Mouse (Mus musculus) liver, embryonic 12.5 days (tissue): ENCODE measurements around the gene Galnt17. TPM values are rescaled to one million over a fixed set of nuclear protein-coding genes. Genes with fewer than 3 reads are reported as not detected.

ENCODE experiments used
- ATAC-seq: fragments of 200-750 bp; cut with Nextera tagmentation; 2 replicates; pipeline ENCODE4 v1.8.0; 2017; ENCODE audit warnings: moderate number of reproducible peaks, mild to moderate bottlenecking, moderate library complexity
- H3K27ac ChIP-seq: fragments of 300-500 bp; sonication (generic); 2 replicates; pipeline ENCODE4 v1.5.1; 2016; ENCODE audit warnings: mild to moderate bottlenecking
- H3K27me3 ChIP-seq: fragments of 300-500 bp; sonication (generic); replicated peaks from 2 replicates; pipeline ENCODE4 v1.6.1; 2016; ENCODE audit warnings: mild to moderate bottlenecking, moderate library complexity
- H3K36me3 ChIP-seq: fragments of 300-500 bp; sonication (generic); 2 replicates; pipeline ENCODE4 v1.6.1; 2016; ENCODE audit warnings: mild to moderate bottlenecking, moderate library complexity
- H3K4me1 ChIP-seq: fragments of 300-500 bp; sonication (generic); 2 replicates; pipeline ENCODE4 v1.6.1; 2016
- H3K4me2 ChIP-seq: fragments of 300-500 bp; sonication (generic); 2 replicates; pipeline ENCODE4 v1.6.1; 2016; ENCODE audit warnings: mild to moderate bottlenecking, moderate library complexity
- H3K4me3 ChIP-seq: fragments of 300-500 bp; sonication (generic); 2 replicates; pipeline ENCODE4 v1.5.1; 2016; ENCODE audit warnings: mild to moderate bottlenecking, moderate library complexity
- H3K9ac ChIP-seq: fragments of 300-500 bp; sonication (generic); 2 replicates; pipeline ENCODE4 v1.6.1; 2016; ENCODE audit warnings: mild to moderate bottlenecking, moderate library complexity
- H3K9me3 ChIP-seq: fragments of 300-500 bp; sonication (generic); replicated peaks from 2 replicates; pipeline ENCODE4 v1.6.1; 2016; ENCODE audit warnings: mild to moderate bottlenecking, moderate library complexity
- WGBS: fragments of 180-500 bp; shearing (Covaris S2); methylation state at CpG from one replicate; pipeline ENCODE4 v1.1.7; 2016; ENCODE audit not compliant: insufficient replicate concordance; 5-methylcytosine and 5-hydroxymethylcytosine counted together
- polyA plus RNA-seq: library from polyadenylated mRNA; unstranded; fragments of >200 nt; fragmentation: Nextera tagmentation; extraction: Ambion mirVana; gene quantifications from 2 replicates; pipeline ENCODE4 v1.2.1, GENCODE M21; 2016

Galnt17 gene
- polyA plus RNA-seq, 1 experiment from 2014 or later = 0.13 TPM

- ATAC-seq = no peak
- Histone ChIP-seq H3K9me3 (0 out of 2 replicates have a peak, but pooled peaks cover 6% of the 10 kb centered on the region), H3K4me1 (no peaks in the 10 kb centered on the region)
Observed at GRCm38 (mm10) chr5:131180756-131181155, 127.5 kb downstream of the Galnt17 start.

GRCm38 (mm10) chr5:131177851-131178250 is 130.4 kb downstream of the Galnt17 start:
- Histone ChIP-seq H3K4me1 (no peaks in the 10 kb centered on the region), H3K9ac (no peak overlapping the region), H3K9me3 (peaks cover 10% of the 10 kb centered on the region; the same call in 1 of the 2 replicates), H3K27ac (no peak overlapping the region), H3K27me3 (no peaks in the 10 kb centered on the region), H3K4me3 (no peak overlapping the region), H3K4me2 (no peak overlapping the region), H3K36me3 (no peaks in the 10 kb centered on the region)
- WGBS = 36% methylated on average over 7 of the region's 7 CpGs
- ATAC-seq = no peak

More at GRCm38 (mm10) chr5:131180756-131181155, 127.5 kb downstream of the Galnt17 start:
- H3K27ac ChIP-seq = no peak overlapping the region
- H3K36me3 ChIP-seq = no peaks in the 10 kb centered on the region
- whole genome bisulfite sequencing = 73% methylated on average over 1 of the region's 1 CpGs
- H3K4me2 ChIP-seq = no peak overlapping the region
- H3K4me3 ChIP-seq = no peak overlapping the region
- no peaks in the 10 kb centered on the region for H3K27me3 ChIP-seq
- no peak overlapping the region for H3K9ac ChIP-seq

DNA sequence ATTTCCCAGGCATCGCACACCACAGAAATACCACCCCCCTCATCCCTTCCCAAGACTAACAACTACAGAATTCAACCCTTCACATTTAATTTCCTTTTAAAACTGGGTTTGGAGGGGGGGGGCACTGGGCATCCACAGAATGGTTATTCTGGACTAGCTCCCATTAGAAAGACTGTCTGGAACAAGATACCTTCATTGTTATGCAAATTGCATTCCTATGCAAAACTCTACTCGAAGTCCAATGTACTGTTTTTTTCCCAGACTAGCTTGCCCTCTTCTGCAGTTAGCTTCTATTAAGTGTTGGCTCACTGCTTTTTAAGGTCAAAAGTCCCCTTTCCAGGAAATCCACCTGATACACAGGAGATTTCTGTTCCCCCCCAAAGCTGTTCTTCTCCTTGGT is 131.1 kb downstream of the Galnt17 start:
- Histone ChIP-seq H3K4me3 (no peak overlapping the region), H3K36me3 (no peaks in the 10 kb centered on the region), H3K27me3 (no peaks in the 10 kb centered on the region), H3K9ac (no peak overlapping the region), H3K4me2 (no peak overlapping the region), H3K9me3 (peaks cover 10% of the 10 kb centered on the region; the same call in 1 of the 2 replicates), H3K4me1 (no peaks in the 10 kb centered on the region), H3K27ac (no peak overlapping the region)
- WGBS = 58% methylated on average over 2 of the region's 2 CpGs
- no peak for ATAC-seq

DNA sequence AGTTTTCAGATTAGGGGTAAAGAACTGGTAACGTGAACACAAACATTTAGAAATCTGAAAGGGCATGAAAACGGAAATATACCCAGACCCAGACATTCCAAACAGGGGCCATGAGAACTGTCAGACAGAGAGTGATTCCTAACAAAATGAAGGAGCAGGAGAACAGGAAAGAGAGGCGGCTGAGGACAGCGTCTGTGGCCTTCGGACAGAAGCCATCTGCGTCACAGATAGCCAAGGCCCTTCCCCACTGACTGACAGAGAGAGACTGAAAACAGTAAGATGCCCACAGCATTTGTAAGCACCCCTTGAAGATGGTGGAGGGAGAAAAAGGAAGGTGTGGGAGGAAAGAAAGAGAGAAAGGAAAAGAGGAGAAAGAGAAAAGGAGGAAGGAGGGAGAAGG is 139.1 kb downstream of the Galnt17 start:
- Histone ChIP-seq H3K36me3 (no peaks in the 10 kb centered on the region), H3K4me3 (no peak overlapping the region), H3K4me2 (no peak overlapping the region), H3K27ac (no peak overlapping the region), H3K9ac (no peak overlapping the region), H3K9me3 (peaks cover 3% of the 10 kb centered on the region; the same call in 1 of the 2 replicates), H3K4me1 (no peaks in the 10 kb centered on the region), H3K27me3 (no peaks in the 10 kb centered on the region)
- WGBS = 56% methylated on average over 6 of the region's 6 CpGs
- ATAC-seq = no peak

- no peak overlapping the region for H3K27ac ChIP-seq
- no peaks in the 10 kb centered on the region for H3K9me3 ChIP-seq
- no peaks in the 10 kb centered on the region for H3K4me1 ChIP-seq
- no peak overlapping the region for H3K4me2 ChIP-seq
- no peak overlapping the region for H3K4me3 ChIP-seq
- H3K36me3 ChIP-seq = no peaks in the 10 kb centered on the region
- no peak for ATAC-seq
- no peaks in the 10 kb centered on the region for H3K27me3 ChIP-seq
- WGBS = 59% methylated on average over 5 of the region's 5 CpGs
- no peak overlapping the region for H3K9ac ChIP-seq
Observed at GRCm38 (mm10) chr5:131167366-131167765, 140.9 kb downstream of the Galnt17 start.

GRCm38 (mm10) chr5:131165681-131166080 is 142.6 kb downstream of the Galnt17 start:
- ATAC-seq = no peak
- H3K9ac ChIP-seq = no peak overlapping the region
- H3K27me3 ChIP-seq = no peaks in the 10 kb centered on the region
- H3K4me3 ChIP-seq = no peak overlapping the region
- H3K4me1 ChIP-seq = no peaks in the 10 kb centered on the region
- no peaks in the 10 kb centered on the region for H3K9me3 ChIP-seq
- WGBS = 68% methylated on average over 7 of the region's 7 CpGs
- H3K4me2 ChIP-seq = no peak overlapping the region
- no peaks in the 10 kb centered on the region for H3K36me3 ChIP-seq
- H3K27ac ChIP-seq = no peak overlapping the region

DNA sequence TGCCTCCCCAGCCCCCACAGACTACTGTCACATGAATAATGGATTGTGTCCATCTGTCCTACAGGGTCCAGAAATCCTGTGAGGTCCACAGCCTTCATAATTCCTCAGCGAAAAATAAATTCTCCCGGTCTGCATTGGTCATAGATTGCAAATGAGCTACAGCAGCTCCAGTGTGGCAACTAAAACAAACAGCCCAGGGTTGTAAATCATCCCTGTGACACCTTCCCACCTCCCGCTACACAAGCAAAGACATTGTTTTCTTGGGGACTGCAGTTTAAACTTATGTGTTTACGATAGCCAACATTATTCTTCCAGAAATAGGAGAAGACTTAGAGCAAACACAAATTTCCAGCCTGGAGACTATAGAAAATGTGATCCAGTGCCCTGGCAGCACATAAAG is 150.4 kb downstream of the Galnt17 start:
- Histone ChIP-seq H3K4me1 (no peaks in the 10 kb centered on the region), H3K27me3 (no peaks in the 10 kb centered on the region), H3K4me3 (no peak overlapping the region), H3K27ac (no peak overlapping the region), H3K9me3 (no peaks in the 10 kb centered on the region), H3K9ac (no peak overlapping the region), H3K4me2 (no peak overlapping the region), H3K36me3 (no peaks in the 10 kb centered on the region)
- 59% methylated on average over 4 of the region's 4 CpGs for WGBS
- no peak for ATAC-seq

GRCm38 (mm10) chr5:131156323-131156722 is 152.0 kb downstream of the Galnt17 start:
- H3K27ac ChIP-seq = no peak overlapping the region
- no peaks in the 10 kb centered on the region for H3K27me3 ChIP-seq
- H3K9me3 ChIP-seq = no peaks in the 10 kb centered on the region
- no peaks in the 10 kb centered on the region for H3K4me1 ChIP-seq
- H3K36me3 ChIP-seq = no peaks in the 10 kb centered on the region
- no peak overlapping the region for H3K4me3 ChIP-seq
- WGBS = 51% methylated on average over 3 of the region's 3 CpGs
- no peak overlapping the region for H3K9ac ChIP-seq
- no peak overlapping the region for H3K4me2 ChIP-seq
- ATAC-seq = no peak

DNA sequence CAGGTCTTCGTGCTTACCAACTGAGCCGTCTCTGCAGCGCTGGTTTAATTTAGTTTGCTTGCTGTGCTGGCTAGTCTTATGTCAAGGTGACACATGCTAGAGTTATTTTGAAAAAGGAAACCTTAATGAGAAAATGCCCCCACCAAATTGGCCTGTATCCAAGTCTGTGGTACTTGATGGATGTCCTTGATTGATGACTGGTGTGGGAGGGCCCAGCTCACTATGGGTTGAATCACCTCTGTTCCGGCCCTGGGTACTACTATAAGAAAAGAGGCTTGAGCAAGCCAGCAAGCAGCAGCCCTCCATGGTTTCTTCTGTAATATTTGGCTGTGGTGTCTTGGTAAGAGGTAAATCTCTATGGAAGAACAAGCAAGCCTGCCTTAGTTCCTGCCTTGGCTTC is 165.7 kb downstream of the Galnt17 start:
- Histone ChIP-seq H3K9me3 (no peaks in the 10 kb centered on the region; the same call in 1 of the 2 replicates), H3K27me3 (no peaks in the 10 kb centered on the region), H3K36me3 (no peaks in the 10 kb centered on the region), H3K4me2 (no peak overlapping the region), H3K4me3 (no peak overlapping the region), H3K9ac (no peak overlapping the region), H3K4me1 (no peaks in the 10 kb centered on the region), H3K27ac (no peak overlapping the region)
- no peak for ATAC-seq
- WGBS = 66% methylated on average over 4 of the region's 4 CpGs

- Histone ChIP-seq H3K4me2 (no peak overlapping the region), H3K4me1 (no peaks in the 10 kb centered on the region), H3K36me3 (no peaks in the 10 kb centered on the region), H3K9ac (no peak overlapping the region), H3K27ac (no peak overlapping the region), H3K9me3 (0 out of 2 replicates have a peak, but pooled peaks cover 7% of the 10 kb centered on the region), H3K4me3 (no peak overlapping the region), H3K27me3 (no peaks in the 10 kb centered on the region)
- no peak for ATAC-seq
Observed at GRCm38 (mm10) chr5:131134809-131135208, 173.5 kb downstream of the Galnt17 start.

GRCm38 (mm10) chr5:131120296-131120840 is 187.9 kb downstream of the Galnt17 start:
- ATAC-seq = no peak
- Histone ChIP-seq H3K9ac (no peak overlapping the region), H3K27me3 (no peaks in the 10 kb centered on the region), H3K4me3 (no peak overlapping the region), H3K4me2 (no peak overlapping the region), H3K36me3 (no peaks in the 10 kb centered on the region), H3K9me3 (0 out of 2 replicates have a peak, but pooled peaks cover 11% of the 10 kb centered on the region), H3K4me1 (no peaks in the 10 kb centered on the region), H3K27ac (no peak overlapping the region)
- WGBS = 50% methylated on average over 8 of the region's 8 CpGs

GRCm38 (mm10) chr5:131119896-131120295 is 188.4 kb downstream of the Galnt17 start:
- no peak overlapping the region for H3K4me3 ChIP-seq
- no peaks in the 10 kb centered on the region for H3K36me3 ChIP-seq
- no peaks in the 10 kb centered on the region for H3K27me3 ChIP-seq
- ATAC-seq = no peak
- no peaks in the 10 kb centered on the region for H3K4me1 ChIP-seq
- 0 out of 2 replicates have a peak, but pooled peaks cover 8% of the 10 kb centered on the region for H3K9me3 ChIP-seq
- no peak overlapping the region for H3K9ac ChIP-seq
- no peak overlapping the region for H3K27ac ChIP-seq
- 44% methylated on average over 4 of the region's 4 CpGs for WGBS
- no peak overlapping the region for H3K4me2 ChIP-seq
